Mouse (Mus musculus): Measurements from ENCODE around the gene Spata31d1a. TPM values are rescaled to one million over a fixed set of nuclear protein-coding genes. Genes with fewer than 3 reads are reported as not detected.

Gene Spata31d1a
- polyA plus RNA-seq, 1 experiment from 2014 or later = not detected

DNA sequence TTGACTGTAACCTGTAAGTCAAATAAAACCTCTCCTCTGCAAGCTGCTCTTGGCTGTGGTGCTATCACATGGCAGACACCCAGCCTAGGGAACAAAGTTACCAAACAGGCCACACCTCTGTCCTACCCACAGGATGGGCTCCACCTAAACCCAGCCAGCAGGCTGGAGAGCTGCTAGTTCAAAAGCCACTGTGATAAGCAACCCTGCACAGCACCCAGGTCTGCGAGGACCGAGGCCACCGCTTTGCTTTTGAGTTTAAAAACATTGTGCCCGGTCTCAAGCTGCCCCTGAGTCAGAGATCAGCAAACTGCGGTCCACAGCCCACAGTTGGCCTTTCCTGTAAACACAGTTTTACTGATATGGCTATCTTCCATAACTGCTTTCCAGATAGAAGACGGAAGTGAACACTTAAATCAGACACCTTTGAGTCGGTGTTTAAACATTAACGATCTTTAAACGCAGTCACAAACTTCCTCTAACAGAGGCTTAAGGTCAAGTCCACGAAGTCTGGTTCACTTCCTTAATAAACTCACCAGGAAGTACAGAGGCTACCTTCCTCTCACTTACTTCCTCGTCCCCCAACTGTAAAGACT, 41.5 kb downstream of the Spata31d1a start:
- DNase-seq (ENCODE audit: low spot score) = peak; percentile 25

DNA sequence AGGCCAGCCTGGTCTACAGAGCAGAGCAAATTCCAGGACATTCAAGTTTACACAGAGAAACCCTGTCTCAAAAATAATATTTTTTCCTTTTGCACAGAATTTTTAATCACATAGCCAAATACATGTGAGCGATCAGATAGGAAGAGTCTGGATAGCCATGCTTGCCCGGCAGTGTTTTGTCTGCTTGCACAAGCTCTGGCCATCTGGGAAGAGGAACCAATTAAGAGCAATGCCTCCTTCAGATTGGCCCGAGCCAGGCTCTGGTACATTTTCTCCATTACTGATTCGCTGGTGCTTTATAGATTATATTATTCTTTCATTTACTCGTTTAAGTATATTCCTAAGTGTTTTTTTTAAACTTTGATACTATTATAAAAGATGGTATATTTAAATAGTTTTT, 42.4 kb downstream of the Spata31d1a start:
- no peak for DNase-seq (ENCODE audit: low spot score)

- no peak for DNase-seq (ENCODE audit: low spot score)
Measured at GRCm38 (mm10) chr13:59663939-59664712, 46.0 kb downstream of the Spata31d1a start.

DNA sequence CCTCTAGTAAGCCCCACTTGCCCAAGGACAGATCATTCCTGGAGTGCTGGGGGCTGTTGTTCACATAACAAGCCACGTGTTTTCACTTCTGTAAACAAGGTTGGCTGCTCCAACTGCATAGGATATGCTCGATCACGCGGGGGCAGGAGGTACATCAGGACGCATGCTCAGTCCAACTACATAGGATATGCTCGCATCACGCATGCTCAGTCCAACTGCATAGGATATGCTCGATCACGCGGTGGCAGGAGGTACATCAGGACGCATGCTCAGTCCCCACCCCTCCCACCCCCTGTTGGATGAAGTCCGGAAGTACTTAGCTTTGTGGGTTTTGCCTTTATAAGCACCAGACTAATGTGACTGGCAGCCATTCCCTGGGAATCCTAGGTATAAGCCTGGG, 48.2 kb downstream of the Spata31d1a start:
- DNase-seq (ENCODE audit: low spot score) = no peak

DNA sequence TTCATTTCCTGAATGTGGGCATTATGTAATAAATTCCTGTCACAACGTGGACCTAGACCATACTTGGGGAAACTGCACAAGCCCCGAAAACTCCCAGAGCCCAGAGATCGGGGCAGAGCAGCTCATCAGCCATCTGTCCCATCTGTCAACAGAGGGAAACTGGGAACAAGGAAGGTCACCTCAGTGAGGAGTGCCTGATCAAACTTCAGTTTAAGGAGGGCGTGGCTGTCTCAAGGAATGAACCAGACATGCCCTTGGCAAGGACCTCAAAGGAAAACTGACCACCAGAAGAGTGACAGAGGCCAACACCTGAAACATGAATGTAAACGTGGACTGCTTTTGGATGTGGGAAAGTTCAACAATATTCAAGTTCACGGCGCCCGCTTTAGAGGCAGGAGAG, 48.7 kb downstream of the Spata31d1a start:
- no peak for DNase-seq (ENCODE audit: low spot score)

- DNase-seq (ENCODE audit: low spot score) = no peak
Measured at GRCm38 (mm10) chr13:59660371-59660770, 49.8 kb downstream of the Spata31d1a start.

GRCm38 (mm10) chr13:59657781-59658180, 52.3 kb downstream of the Spata31d1a start:
- no peak for DNase-seq (ENCODE audit: low spot score)

- DNase-seq (ENCODE audit: low spot score) = no peak
Measured at GRCm38 (mm10) chr13:59656975-59657388, 53.1 kb downstream of the Spata31d1a start.

GRCm38 (mm10) chr13:59656316-59656832, 53.8 kb downstream of the Spata31d1a start:
- peak; percentile 16 for DNase-seq (ENCODE audit: low spot score)

GRCm38 (mm10) chr13:59655718-59656315, 54.3 kb downstream of the Spata31d1a start:
- DNase-seq (ENCODE audit: low spot score) = no peak

DNA sequence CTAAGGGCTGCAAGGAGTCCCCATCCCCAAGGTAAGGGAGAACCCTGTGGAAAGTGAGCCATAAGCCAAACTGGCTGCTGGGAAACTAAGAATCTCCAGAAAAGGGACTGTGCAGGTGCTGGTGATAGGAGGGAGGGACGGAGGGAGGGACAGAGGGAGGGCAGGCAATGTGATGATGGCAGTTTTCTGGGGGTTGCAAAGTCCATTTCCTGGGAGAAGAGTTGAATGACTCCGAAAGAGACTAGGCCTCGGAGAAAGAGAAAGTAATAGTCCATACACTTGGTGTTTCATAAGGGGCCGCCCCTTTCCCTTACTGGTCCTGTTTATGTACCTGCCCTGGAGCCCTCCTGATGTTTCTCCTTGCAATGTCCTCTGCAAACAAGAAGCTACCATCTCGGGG, 55.7 kb downstream of the Spata31d1a start:
- no peak for DNase-seq (ENCODE audit: low spot score)

GRCm38 (mm10) chr13:59653136-59653535, 57.0 kb downstream of the Spata31d1a start:
- no peak for DNase-seq (ENCODE audit: low spot score)

DNA sequence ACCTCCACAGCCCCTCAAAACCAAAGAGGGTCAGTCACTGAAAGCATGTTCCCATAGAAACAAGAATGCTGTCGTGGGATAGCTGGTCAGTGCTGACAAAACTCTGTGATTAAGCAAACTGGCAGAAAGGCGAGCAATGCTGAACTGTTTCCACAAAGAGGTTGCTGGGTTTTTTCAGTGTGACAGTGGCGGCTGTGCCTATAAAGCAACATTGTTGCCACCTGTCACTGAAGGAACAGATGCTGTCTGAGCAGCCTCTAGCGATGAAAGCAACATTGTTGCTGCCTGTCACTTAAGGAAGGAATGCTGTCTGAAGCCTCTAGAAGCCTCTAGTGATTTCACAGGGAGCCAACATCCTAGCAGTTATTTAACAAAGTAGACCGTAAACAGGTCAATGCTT, 57.5 kb downstream of the Spata31d1a start:
- DNase-seq (ENCODE audit: low spot score) = no peak

Other genes with a start within 250 kb of the Spata31d1a start
- gene Agtpbp1, start 125.1 kb downstream of the Spata31d1a start, polyA plus RNA-seq (2015; fragmentation: Nextera tagmentation; extraction: Ambion mirVana) = 14.9 and 16.3 TPM in 2 replicates
- 65.9 and 78.4 TPM in 2 replicates for gene Naa35, start 125.1 kb downstream of the Spata31d1a start, polyA plus RNA-seq (2015; fragmentation: Nextera tagmentation; extraction: Ambion mirVana)
- gene Golm1, start 34.5 kb downstream of the Spata31d1a start, polyA plus RNA-seq (2015; fragmentation: Nextera tagmentation; extraction: Ambion mirVana) = 3.9 and 4.5 TPM in 2 replicates
- gene 4921517D22Rik, start 16.2 kb downstream of the Spata31d1a start, polyA plus RNA-seq (2015; fragmentation: Nextera tagmentation; extraction: Ambion mirVana) = not detected in 2 replicates
- gene Spata31d1b, start 2.0 kb upstream of the Spata31d1a start, polyA plus RNA-seq (2015; fragmentation: Nextera tagmentation; extraction: Ambion mirVana) = 0.04 TPM in 2 replicates
- not detected in 2 replicates for gene Spata31d1d, start 21.4 kb upstream of the Spata31d1a start, polyA plus RNA-seq (2015; fragmentation: Nextera tagmentation; extraction: Ambion mirVana)
- not detected in 2 replicates for gene 1700014D04Rik, start 36.4 kb upstream of the Spata31d1a start, polyA plus RNA-seq (2015; fragmentation: Nextera tagmentation; extraction: Ambion mirVana)
- 68.9 and 73.8 TPM in 2 replicates for gene Isca1, start 59.5 kb upstream of the Spata31d1a start, polyA plus RNA-seq (2015; fragmentation: Nextera tagmentation; extraction: Ambion mirVana)
- gene Gm49354, start 71.9 kb upstream of the Spata31d1a start, polyA plus RNA-seq (2015; fragmentation: Nextera tagmentation; extraction: Ambion mirVana) = not detected in 2 replicates
- gene Tut7, start 112.8 kb upstream of the Spata31d1a start, polyA plus RNA-seq (2015; fragmentation: Nextera tagmentation; extraction: Ambion mirVana) = 52.1 and 68.0 TPM in 2 replicates

All from thymus, postnatal 0 days (tissue).